ENCODE assay signal across 9 mouse cellular contexts in the genomic region with DNA sequence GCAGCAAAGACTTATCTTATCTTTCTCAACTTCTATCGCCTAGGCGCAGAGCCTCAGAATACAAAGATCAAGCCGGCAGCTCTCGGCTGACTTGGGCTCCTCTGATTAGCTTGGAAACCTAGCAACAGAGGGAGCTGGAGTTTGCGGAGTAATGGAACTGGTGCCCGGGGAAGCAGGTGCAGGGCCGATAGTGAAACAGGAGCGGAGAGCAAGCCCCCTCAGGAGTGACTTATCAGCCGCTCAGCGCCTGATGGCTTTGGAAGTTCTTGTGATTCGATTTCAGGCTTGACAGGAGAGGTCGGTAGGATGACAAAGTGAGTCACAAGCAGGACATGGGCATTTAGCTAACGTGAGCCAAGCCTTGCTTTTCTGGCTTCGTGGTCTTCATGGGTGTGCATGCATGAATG. TPM values are rescaled to one million over a fixed set of nuclear protein-coding genes. Genes with fewer than 3 reads are reported as not detected.
DNase-seq lines count a peak whose midpoint lies in the region; ATAC-seq and TF ChIP-seq lines count a peak whose summit lies in the region.
"Had no signal": no experiment of that assay in that cellular context is flagged by ENCODE, and none has a peak within 500 bp of the region (broad histone marks: within the 10 kb centered on the region; RNA-seq: fewer than 3 reads in every experiment).

No protein-coding gene starts in this region.

- no peak overlapping the region for H3K4me3 ChIP-seq in forebrain, embryonic 12.5 days (replicated peaks)
- no peak overlapping the region for H3K4me3 ChIP-seq in forebrain, embryonic 13.5 days
- no peak overlapping the region for H3K4me3 ChIP-seq in midbrain, embryonic 10.5 days
- no peak overlapping the region for H3K4me3 ChIP-seq in midbrain, embryonic 11.5 days (ENCODE audit: low read depth, low read length)
- H3K4me3 ChIP-seq in liver, embryonic 13.5 days (replicated peaks) = 0 out of 2 replicates have a peak overlapping the region, but pooled peaks have one; percentile 6
- no peak overlapping the region for H3K4me3 ChIP-seq in stomach, postnatal 0 days (ENCODE audit: low read depth, low read length)
- H3K4me3 ChIP-seq: embryonic facial prominence, embryonic 10.5 days had no signal

- H3K27me3 ChIP-seq in forebrain, embryonic 12.5 days = no peaks in the 10 kb centered on the region
- H3K27me3 ChIP-seq in forebrain, embryonic 13.5 days = no peaks in the 10 kb centered on the region
- peaks cover 19% of the 10 kb centered on the region for H3K27me3 ChIP-seq in midbrain, embryonic 10.5 days (ENCODE audit: low read depth, poor library complexity, severe bottlenecking)
- H3K27me3 ChIP-seq in midbrain, embryonic 11.5 days (ENCODE audit: control insufficient read depth, insufficient read depth, low read length) = no peaks in the 10 kb centered on the region
- peaks cover 27% of the 10 kb centered on the region for H3K27me3 ChIP-seq in liver, embryonic 13.5 days
- no peaks in the 10 kb centered on the region for H3K27me3 ChIP-seq in stomach, postnatal 0 days (ENCODE audit: control insufficient read depth, insufficient read depth, low read length)

- H3K4me2 ChIP-seq in forebrain, embryonic 12.5 days = no peak overlapping the region
- H3K4me2 ChIP-seq in forebrain, embryonic 13.5 days = no peak overlapping the region
- no peak overlapping the region for H3K4me2 ChIP-seq in midbrain, embryonic 11.5 days
- peak overlapping the region; percentile 48 for H3K4me2 ChIP-seq in liver, embryonic 13.5 days
- H3K4me2 ChIP-seq in stomach, postnatal 0 days (replicated peaks; ENCODE audit: low read depth) = no peak overlapping the region

- H3K9me3 ChIP-seq in forebrain, embryonic 12.5 days = no peaks in the 10 kb centered on the region
- no peaks in the 10 kb centered on the region for H3K9me3 ChIP-seq in forebrain, embryonic 13.5 days (replicated peaks)
- H3K9me3 ChIP-seq in midbrain, embryonic 10.5 days (replicated peaks) = no peaks in the 10 kb centered on the region
- H3K9me3 ChIP-seq in midbrain, embryonic 11.5 days (ENCODE audit: control insufficient read depth, low read length) = no peaks in the 10 kb centered on the region
- H3K9me3 ChIP-seq in liver, embryonic 13.5 days (replicated peaks) = no peaks in the 10 kb centered on the region
- no peaks in the 10 kb centered on the region for H3K9me3 ChIP-seq in stomach, postnatal 0 days (ENCODE audit: control insufficient read depth, low read length)
- H3K9me3 ChIP-seq: embryonic facial prominence, embryonic 10.5 days had no signal

- no peak for DNase-seq in midbrain, embryonic 10.5 days (ENCODE audit: low spot score)
- DNase-seq in midbrain, embryonic 11.5 days (ENCODE audit: low spot score, missing footprints) = no peak
- DNase-seq in liver, embryonic 13.5 days = peak; percentile 84
- peak; percentile 47 for DNase-seq in stomach, postnatal 0 days (ENCODE audit: low spot score)
- no peak for DNase-seq in kidney, postnatal 14 days
- no peak for DNase-seq in testis, postnatal 10 days (ENCODE audit: low spot score)

- H3K36me3 ChIP-seq in forebrain, embryonic 12.5 days (replicated peaks) = no peaks in the 10 kb centered on the region
- H3K36me3 ChIP-seq in forebrain, embryonic 13.5 days (ENCODE audit: poor library complexity, severe bottlenecking) = no peaks in the 10 kb centered on the region
- peaks cover 20% of the 10 kb centered on the region for H3K36me3 ChIP-seq in midbrain, embryonic 10.5 days
- no peaks in the 10 kb centered on the region; the same call in 1 of the 2 replicates for H3K36me3 ChIP-seq in midbrain, embryonic 11.5 days (ENCODE audit: control insufficient read depth, insufficient read depth, low read length)
- H3K36me3 ChIP-seq in liver, embryonic 13.5 days = no peaks in the 10 kb centered on the region
- H3K36me3 ChIP-seq in stomach, postnatal 0 days (ENCODE audit: control insufficient read depth, insufficient read depth, low read length) = no peaks in the 10 kb centered on the region
- H3K36me3 ChIP-seq: embryonic facial prominence, embryonic 10.5 days had no signal

- no peak for TF ChIP-seq CTCF in stomach, postnatal 0 days (IDR thresholded peaks at IDR 0.05; ENCODE audit: low read depth)

- H3K27ac ChIP-seq in forebrain, embryonic 12.5 days = 0 out of 2 replicates have a peak overlapping the region, but pooled peaks have one; percentile 8
- H3K27ac ChIP-seq in forebrain, embryonic 13.5 days = no peak overlapping the region
- peak overlapping the region; percentile 50; the same call in 1 of the 2 replicates for H3K27ac ChIP-seq in midbrain, embryonic 10.5 days (replicated peaks)
- no peak overlapping the region for H3K27ac ChIP-seq in midbrain, embryonic 11.5 days (ENCODE audit: low read depth, low read length)
- H3K27ac ChIP-seq in liver, embryonic 13.5 days = peak overlapping the region; percentile 75
- H3K27ac ChIP-seq in stomach, postnatal 0 days (replicated peaks) = no peak overlapping the region
- H3K27ac ChIP-seq: embryonic facial prominence, embryonic 10.5 days had no signal

- H3K4me1 ChIP-seq in forebrain, embryonic 12.5 days = peaks cover 44% of the 10 kb centered on the region
- peaks cover 49% of the 10 kb centered on the region for H3K4me1 ChIP-seq in forebrain, embryonic 13.5 days
- H3K4me1 ChIP-seq in midbrain, embryonic 10.5 days = peaks cover 56% of the 10 kb centered on the region
- H3K4me1 ChIP-seq in midbrain, embryonic 11.5 days (ENCODE audit: control insufficient read depth, insufficient read depth, low read length) = peaks cover 28% of the 10 kb centered on the region
- H3K4me1 ChIP-seq in liver, embryonic 13.5 days (replicated peaks) = peaks cover 64% of the 10 kb centered on the region
- H3K4me1 ChIP-seq in stomach, postnatal 0 days (replicated peaks; ENCODE audit: control insufficient read depth, insufficient read depth) = no peaks in the 10 kb centered on the region

- ATAC-seq in forebrain, embryonic 12.5 days (ENCODE audit: low FRiP score) = no peak
- no peak for ATAC-seq in forebrain, embryonic 13.5 days
- ATAC-seq in midbrain, embryonic 11.5 days (ENCODE audit: low FRiP score) = no peak
- ATAC-seq in liver, embryonic 13.5 days (ENCODE audit: low read depth) = peak; percentile 90
- ATAC-seq in stomach, postnatal 0 days (ENCODE audit: low FRiP score, low TSS enrichment) = no peak

- no peak for TF ChIP-seq EP300 in stomach, postnatal 0 days (optimal IDR thresholded peaks at IDR 0.05)

- WGBS in forebrain, embryonic 12.5 days = 59% methylated on average over 14 of the region's 14 CpGs
- 51% methylated on average over 14 of the region's 14 CpGs for WGBS in forebrain, embryonic 13.5 days
- 69% methylated on average over 14 of the region's 14 CpGs for WGBS in midbrain, embryonic 10.5 days
- 55% methylated on average over 14 of the region's 14 CpGs for WGBS in midbrain, embryonic 11.5 days
- WGBS in liver, embryonic 13.5 days (ENCODE audit: insufficient replicate concordance) = 25% methylated on average over 14 of the region's 14 CpGs
- WGBS in stomach, postnatal 0 days = 50% methylated on average over 14 of the region's 14 CpGs

- no peak overlapping the region for H3K9ac ChIP-seq in forebrain, embryonic 12.5 days
- H3K9ac ChIP-seq in forebrain, embryonic 13.5 days = no peak overlapping the region
- no peak overlapping the region for H3K9ac ChIP-seq in midbrain, embryonic 11.5 days (ENCODE audit: low read length)
- H3K9ac ChIP-seq in liver, embryonic 13.5 days = peak overlapping the region; percentile 36; the same call in 1 of the 2 replicates
- no peak overlapping the region for H3K9ac ChIP-seq in stomach, postnatal 0 days (ENCODE audit: low read length)

RNA-seq across cellular contexts. Expression of a gene that starts 47.4 kb away (rescaled TPM):
- polyA plus RNA-seq in forebrain, embryonic 12.5 days (2016; fragmentation: Nextera tagmentation; extraction: Ambion mirVana) = 109 and 113 TPM in 2 replicates
- polyA plus RNA-seq in forebrain, embryonic 13.5 days (2015; fragmentation: Nextera tagmentation; extraction: Ambion mirVana) = 89.8 and 98.0 TPM in 2 replicates
- 91.4 and 105 TPM in 2 replicates for polyA plus RNA-seq in midbrain, embryonic 10.5 days (2016; fragmentation: Nextera tagmentation; extraction: Ambion mirVana)
- 54.6 and 60.4 TPM in 2 replicates for polyA plus RNA-seq in midbrain, embryonic 11.5 days (2014; fragmentation: Nextera tagmentation; extraction: Ambion mirVana)
- 17.3 and 18.4 TPM in 2 replicates for polyA plus RNA-seq in liver, embryonic 13.5 days (2015; fragmentation: Nextera tagmentation; extraction: Ambion mirVana)
- polyA plus RNA-seq in stomach, postnatal 0 days (2015; fragmentation: Nextera tagmentation; extraction: Ambion mirVana) = 28.9 and 30.6 TPM in 2 replicates

Comparison
In these comparisons a context has a peak if more than half of its experiments do, and no peak if none do; other contexts are left out.
1. H3K27ac ChIP-seq: peak in forebrain, embryonic 12.5 days (single experiment), midbrain, embryonic 10.5 days (single experiment) and liver, embryonic 13.5 days (single experiment); none in forebrain, embryonic 13.5 days (single experiment), midbrain, embryonic 11.5 days (single experiment) and stomach, postnatal 0 days (single experiment).
2. DNase-seq: peak in liver, embryonic 13.5 days (single experiment) and stomach, postnatal 0 days (single experiment); none in midbrain, embryonic 10.5 days (single experiment), midbrain, embryonic 11.5 days (single experiment), kidney, postnatal 14 days (single experiment) and testis, postnatal 10 days (single experiment).